Mouse (Mus musculus): ENCODE measurements at regions not wholly inside any gene's neighbourhood (a gene's known extent, or its start where the extent isn't known, plus 50 kb on each side); places are given as distances from the start of the nearest gene placed in this dataset.
"Not testable (repeated sequence)": the region's sequence is repeated elsewhere in the genome, so short reads cannot be mapped to it uniquely, and the experiment has no call there.

GRCm38 (mm10) chr4:3497392-3497791, 312.2 kb upstream of the Vmn1r3 start:
- not testable (repeated sequence) for DNase-seq

DNA sequence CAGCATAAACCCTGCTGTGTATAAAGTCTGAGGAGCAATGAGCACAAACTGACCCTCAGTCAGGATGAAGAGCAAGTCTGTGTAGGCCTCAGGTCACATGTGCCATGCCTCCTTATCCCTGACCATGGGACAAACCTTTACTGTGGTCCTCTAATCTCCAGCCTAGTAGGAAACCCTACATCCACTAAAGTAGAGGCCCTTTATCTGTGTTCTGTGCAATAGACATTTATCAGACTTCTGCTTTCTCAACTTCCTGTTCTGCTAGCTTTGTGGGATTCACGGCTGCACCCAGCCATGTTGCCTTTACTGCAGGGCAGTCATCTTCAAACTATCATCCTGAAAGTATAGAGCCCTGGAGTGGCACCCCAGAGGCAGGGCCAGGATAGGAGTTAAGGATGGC, 310.8 kb upstream of the Vmn1r3 start:
- DNase-seq, result not testable (repeated sequence)

GRCm38 (mm10) chr4:3494123-3494681, 309.0 kb upstream of the Vmn1r3 start:
- DNase-seq, result not testable (repeated sequence)

GRCm38 (mm10) chr4:3490901-3491300, 305.7 kb upstream of the Vmn1r3 start:
- DNase-seq, result not testable (repeated sequence)

DNA sequence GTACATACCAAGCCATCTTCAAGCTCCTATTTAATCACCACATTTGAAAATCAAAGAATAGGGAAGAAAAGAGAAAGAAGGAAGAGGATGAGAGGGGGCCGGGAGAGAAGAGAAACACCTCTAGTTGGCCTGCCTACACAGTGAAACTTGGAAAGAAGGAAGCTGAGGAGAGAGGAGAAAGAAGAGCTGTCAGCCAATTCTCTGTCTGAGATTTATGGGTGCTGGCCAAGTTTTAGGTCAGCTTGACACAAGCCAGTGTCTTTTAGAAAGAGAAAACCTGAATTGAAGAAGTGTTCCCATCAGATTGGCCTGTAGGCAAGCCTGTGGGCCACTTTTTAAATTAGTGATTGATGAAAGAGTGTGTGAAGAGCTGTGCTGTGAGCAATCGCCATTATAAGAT, 296.9 kb upstream of the Vmn1r3 start:
- DNase-seq, result no peak

- no peak for DNase-seq
Measured at GRCm38 (mm10) chr4:3456773-3457172, 271.6 kb upstream of the Vmn1r3 start.

DNA sequence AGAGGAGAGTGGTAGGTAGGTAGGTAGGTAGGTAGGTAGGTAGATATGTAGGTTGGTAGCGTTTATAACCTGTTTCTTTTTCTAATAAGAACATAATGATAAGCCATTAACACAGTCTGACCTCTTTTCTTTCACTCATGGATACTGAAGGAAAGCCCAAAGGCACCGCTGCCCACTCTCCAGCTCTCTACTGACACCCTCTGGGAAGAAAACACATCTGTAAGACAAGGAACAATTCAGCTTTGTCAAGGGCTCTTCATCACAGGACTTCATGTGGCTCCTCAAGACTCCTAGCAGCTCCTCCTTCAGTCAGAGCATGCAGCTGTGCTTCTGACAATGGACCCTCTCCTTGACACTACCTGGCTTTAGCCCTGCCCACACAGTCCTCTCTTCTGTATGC, 252.2 kb upstream of the Vmn1r3 start:
- not testable (repeated sequence) for DNase-seq

DNA sequence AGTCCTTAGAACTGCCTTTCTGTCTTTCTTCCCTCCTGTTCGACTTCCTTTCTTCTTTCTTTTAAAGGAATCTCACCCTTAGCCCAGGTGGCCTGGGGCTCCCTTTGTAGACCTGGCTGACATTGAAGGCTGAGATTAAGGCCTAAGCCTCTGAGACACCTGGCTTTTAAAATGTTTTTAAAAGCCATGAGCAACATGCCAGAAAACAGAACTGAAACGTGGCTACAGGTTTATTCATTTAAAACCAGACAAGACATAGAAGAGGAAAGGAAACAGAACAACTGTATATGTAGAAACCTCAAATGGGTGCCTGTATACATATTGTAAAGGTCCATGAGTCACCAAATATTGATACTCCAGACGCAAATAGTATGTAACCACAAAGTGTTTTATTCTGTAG, 242.8 kb upstream of the Vmn1r3 start:
- no peak for DNase-seq

DNA sequence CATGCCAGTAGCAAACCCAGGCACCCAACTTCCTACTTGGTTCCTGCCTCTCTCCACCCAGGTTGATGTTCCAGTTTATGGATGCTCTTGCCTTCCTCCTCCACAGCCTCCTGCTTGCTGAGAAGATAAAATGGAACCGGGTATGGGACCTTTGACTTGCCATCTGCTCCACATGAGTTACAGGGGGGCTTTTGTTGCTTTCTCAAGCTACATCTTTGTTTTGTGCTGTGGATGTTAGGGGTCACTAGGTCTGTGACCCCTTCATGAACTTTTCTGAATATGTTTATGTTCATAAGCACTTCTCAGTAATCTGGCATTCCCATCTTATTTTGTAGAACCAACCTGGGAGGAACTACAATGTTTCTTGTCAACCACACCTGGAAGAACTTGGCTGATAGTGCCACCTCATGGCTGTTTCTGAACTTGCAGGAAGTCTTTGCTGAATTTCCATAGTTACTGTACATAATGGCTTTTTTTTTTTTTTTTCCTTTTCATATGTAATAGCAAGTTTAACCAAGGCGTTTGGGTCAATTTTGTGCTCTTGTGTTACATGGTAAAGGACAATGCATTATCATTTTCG, 234.9 kb upstream of the Vmn1r3 start:
- DNase-seq, result peak; percentile 11

GRCm38 (mm10) chr4:3416670-3417069, 231.5 kb upstream of the Vmn1r3 start:
- DNase-seq, result no peak

DNA sequence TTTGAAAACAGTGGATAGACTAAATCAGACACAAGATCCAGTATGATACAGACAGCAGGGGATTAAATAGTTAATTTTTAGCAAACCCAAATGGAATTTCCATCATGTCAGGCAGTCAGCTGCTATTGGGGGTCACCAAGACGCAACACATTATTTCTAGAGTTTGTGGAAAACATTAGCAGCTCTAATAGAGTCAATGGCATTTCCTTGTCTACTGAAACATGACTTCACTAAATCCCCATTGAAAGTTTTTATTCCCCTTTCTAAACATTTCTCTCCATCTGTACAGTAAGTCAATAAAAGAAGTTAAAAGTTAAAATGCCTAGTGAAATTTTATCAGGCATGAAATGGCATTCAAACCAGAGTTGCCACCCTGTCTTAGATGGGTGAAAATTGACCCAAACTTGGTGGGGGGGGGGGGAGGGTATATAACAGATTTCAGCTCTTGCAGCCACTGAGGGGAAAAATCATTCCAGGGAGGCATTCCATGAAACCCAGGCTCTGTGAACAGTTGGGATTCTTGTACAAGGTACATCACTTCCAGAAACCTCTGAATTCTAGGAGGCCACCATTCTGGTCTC, 229.4 kb upstream of the Vmn1r3 start:
- DNase-seq, result not testable (repeated sequence)

GRCm38 (mm10) chr4:3413493-3414441, 228.6 kb upstream of the Vmn1r3 start:
- DNase-seq, result no peak

GRCm38 (mm10) chr4:3412323-3412722, 227.2 kb upstream of the Vmn1r3 start:
- DNase-seq, result not testable (repeated sequence)

GRCm38 (mm10) chr4:3402856-3403255, 217.7 kb upstream of the Vmn1r3 start:
- not testable (repeated sequence) for DNase-seq

GRCm38 (mm10) chr4:3401766-3402165, 216.6 kb upstream of the Vmn1r3 start:
- DNase-seq, result not testable (repeated sequence)

DNA sequence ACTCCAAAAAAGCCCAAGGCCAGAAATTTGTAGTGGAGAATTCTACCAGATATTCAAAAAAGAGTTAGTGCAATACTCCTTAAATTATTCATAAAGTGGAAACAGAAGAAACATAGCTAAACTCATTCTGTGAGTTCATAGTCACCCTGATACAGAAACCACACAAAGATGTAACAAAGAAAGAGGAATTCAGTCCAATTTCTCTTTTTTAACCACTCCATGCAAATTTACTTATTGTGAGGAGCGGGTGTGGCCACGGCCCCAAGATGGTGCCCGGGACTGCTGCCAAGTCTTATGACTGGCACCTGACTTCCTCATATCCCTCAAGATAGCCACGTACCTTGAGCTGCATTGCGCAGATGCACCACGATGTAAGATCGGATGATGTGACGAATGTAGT, 206.4 kb upstream of the Vmn1r3 start:
- not testable (repeated sequence) for DNase-seq

GRCm38 (mm10) chr4:3373027-3373763, 188.0 kb upstream of the Vmn1r3 start:
- DNase-seq, result not testable (repeated sequence)

GRCm38 (mm10) chr4:3368021-3368420, 182.9 kb upstream of the Vmn1r3 start:
- not testable (repeated sequence) for DNase-seq

GRCm38 (mm10) chr4:3343443-3343842, 158.3 kb upstream of the Vmn1r3 start:
- DNase-seq, result not testable (repeated sequence)

DNA sequence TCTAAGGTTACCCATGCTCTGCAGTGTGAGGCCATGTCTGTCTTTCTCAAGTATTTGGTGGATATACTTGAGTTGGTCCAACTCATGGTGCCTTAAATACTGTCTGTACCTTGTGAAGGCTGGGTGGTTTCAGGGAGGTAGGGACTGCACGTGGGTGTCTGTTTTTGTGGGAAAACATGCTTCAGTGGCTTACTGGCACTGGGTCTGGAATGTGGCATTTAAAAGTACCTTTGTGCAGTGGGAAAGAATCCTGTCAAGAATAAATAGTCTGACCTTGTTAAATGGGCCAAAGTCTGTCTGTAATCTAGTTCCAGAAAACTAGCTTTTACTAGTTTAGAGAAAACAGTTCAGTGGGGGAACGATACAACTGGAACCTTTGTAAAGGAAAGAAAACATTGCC, 157.5 kb upstream of the Vmn1r3 start:
- not testable (repeated sequence) for DNase-seq

DNA sequence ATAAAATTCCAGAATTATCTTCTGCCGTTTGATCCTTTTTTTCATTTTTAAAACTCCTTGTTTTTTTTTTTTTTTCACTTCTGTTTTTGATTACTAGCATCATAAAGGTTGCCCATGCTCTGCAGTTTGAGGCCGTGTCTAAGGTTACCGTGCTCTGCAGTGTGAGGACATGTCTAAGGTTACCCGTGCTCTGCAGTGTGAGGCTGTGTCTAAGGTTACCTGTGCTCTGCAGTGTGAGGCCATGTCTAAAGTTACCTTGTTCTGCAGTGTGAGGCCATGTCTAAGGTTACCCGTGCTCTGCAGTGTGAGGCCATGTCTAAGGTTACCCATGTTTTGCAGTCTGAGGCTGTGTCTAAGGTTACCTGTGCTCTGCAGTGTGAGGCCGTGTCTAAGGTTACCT, 157.0 kb upstream of the Vmn1r3 start:
- not testable (repeated sequence) for DNase-seq

Measured in right cerebral cortex, postnatal 14 days (tissue).